Comparison of ENCODE assay signal across 8 mouse cellular contexts in the genomic region with DNA sequence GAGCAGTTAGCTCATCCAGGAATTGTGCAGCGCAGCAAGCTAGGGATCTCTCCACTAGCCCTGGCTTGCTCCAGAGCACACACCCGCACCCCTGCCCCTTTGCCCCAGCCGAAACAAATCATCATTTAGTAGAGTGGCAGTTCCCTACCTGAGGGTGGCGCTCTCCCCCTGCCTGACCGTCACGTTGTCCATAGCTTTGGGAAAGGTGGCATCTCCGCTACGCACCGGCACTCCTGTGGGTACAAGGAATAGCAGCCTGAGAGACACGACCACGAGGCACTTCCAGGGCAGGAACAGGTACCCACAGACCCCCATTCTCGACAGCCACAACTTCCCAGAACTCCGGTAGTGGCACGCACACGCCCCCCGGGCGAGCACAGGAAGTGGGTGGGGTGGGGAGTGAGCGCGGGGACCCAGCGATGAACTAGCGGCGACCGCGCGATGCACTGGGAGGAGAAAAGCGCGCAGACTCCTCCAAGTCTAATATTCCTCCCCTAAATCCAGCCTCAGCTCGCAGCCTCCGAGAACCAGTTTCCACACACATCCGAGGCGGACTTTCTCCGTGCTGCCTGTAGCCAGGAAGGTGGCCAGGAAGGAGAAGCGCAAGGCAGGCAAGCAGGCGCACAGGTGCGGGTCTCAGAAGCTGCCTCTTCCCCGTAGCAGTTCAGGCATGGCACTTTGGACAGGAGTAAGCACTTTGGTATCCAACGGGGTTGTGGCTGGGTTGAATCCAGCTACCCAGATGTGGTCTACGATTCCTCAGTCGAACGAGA.
DNase-seq lines count a peak whose midpoint lies in the region; ATAC-seq lines count a peak whose summit lies in the region.

No protein-coding gene starts in this region.

- H3K4me3 ChIP-seq in forebrain, embryonic 15.5 days = peak overlapping the region; percentile 61
- peak overlapping the region; percentile 57 for H3K4me3 ChIP-seq in hindbrain, embryonic 15.5 days
- H3K4me3 ChIP-seq in limb, embryonic 10.5 days = peak overlapping the region; percentile 65
- H3K4me3 ChIP-seq in midbrain, embryonic 16.5 days (ENCODE audit: low read depth, low read length) = peak overlapping the region; percentile 47

- peaks cover 20% of the 10 kb centered on the region for H3K4me1 ChIP-seq in forebrain, embryonic 15.5 days
- peaks cover 43% of the 10 kb centered on the region for H3K4me1 ChIP-seq in hindbrain, embryonic 15.5 days (replicated peaks)
- H3K4me1 ChIP-seq in limb, embryonic 10.5 days = peaks cover 24% of the 10 kb centered on the region
- peaks cover 27% of the 10 kb centered on the region for H3K4me1 ChIP-seq in midbrain, embryonic 16.5 days (ENCODE audit: control insufficient read depth, insufficient read depth, low read length)

- 0 out of 2 replicates have a peak, but pooled peaks cover 11% of the 10 kb centered on the region for H3K27me3 ChIP-seq in forebrain, embryonic 15.5 days
- H3K27me3 ChIP-seq in hindbrain, embryonic 15.5 days = no peaks in the 10 kb centered on the region
- H3K27me3 ChIP-seq in limb, embryonic 10.5 days (ENCODE audit: low read depth, poor library complexity, severe bottlenecking) = peaks cover 76% of the 10 kb centered on the region
- no peaks in the 10 kb centered on the region for H3K27me3 ChIP-seq in midbrain, embryonic 16.5 days (ENCODE audit: control insufficient read depth, insufficient read depth, low read depth, low read length)

- peak overlapping the region; percentile 82 for H3K27ac ChIP-seq in forebrain, embryonic 15.5 days (replicated peaks)
- H3K27ac ChIP-seq in hindbrain, embryonic 15.5 days (replicated peaks) = peak overlapping the region; percentile 92
- H3K27ac ChIP-seq in limb, embryonic 10.5 days = peak overlapping the region; percentile 83
- H3K27ac ChIP-seq in midbrain, embryonic 16.5 days (ENCODE audit: low read length) = peak overlapping the region; percentile 89

- under 1% methylated on average over 40 of the region's 40 CpGs for WGBS in forebrain, embryonic 15.5 days
- under 1% methylated on average over 40 of the region's 40 CpGs for WGBS in hindbrain, embryonic 15.5 days
- WGBS in limb, embryonic 10.5 days = under 1% methylated on average over 40 of the region's 40 CpGs
- WGBS in midbrain, embryonic 16.5 days = under 1% methylated on average over 40 of the region's 40 CpGs

- peak overlapping the region; percentile 97 for H3K4me2 ChIP-seq in forebrain, embryonic 15.5 days (replicated peaks)
- H3K4me2 ChIP-seq in hindbrain, embryonic 15.5 days = peak overlapping the region; percentile 91
- peak overlapping the region; percentile 84 for H3K4me2 ChIP-seq in midbrain, embryonic 16.5 days (ENCODE audit: low read length)

- H3K36me3 ChIP-seq in forebrain, embryonic 15.5 days = no peaks in the 10 kb centered on the region
- H3K36me3 ChIP-seq in hindbrain, embryonic 15.5 days = no peaks in the 10 kb centered on the region
- no peaks in the 10 kb centered on the region for H3K36me3 ChIP-seq in limb, embryonic 10.5 days
- H3K36me3 ChIP-seq in midbrain, embryonic 16.5 days (ENCODE audit: control insufficient read depth, insufficient read depth, low read length) = no peaks in the 10 kb centered on the region

- peak; percentile 28 for DNase-seq in Muller cell, postnatal 12 days (ENCODE audit: inconsistent ontology term)
- DNase-seq in cerebellum, adult 11-12 months = peak; percentile 91
- peak; percentile 77 for DNase-seq in limb, embryonic 10.5 days (ENCODE audit: low spot score)
- DNase-seq in adipocyte (ENCODE audit: low spot score) = no peak
- DNase-seq in spleen, postnatal 14 days (ENCODE audit: low spot score in 2 of 2) = no peak

- peak; percentile 51 for ATAC-seq in forebrain, embryonic 15.5 days (replicated peaks)
- peak; percentile 57 for ATAC-seq in hindbrain, embryonic 15.5 days (ENCODE audit: low FRiP score, low read depth)
- peak; percentile 46 for ATAC-seq in midbrain, embryonic 16.5 days

- no peaks in the 10 kb centered on the region for H3K9me3 ChIP-seq in forebrain, embryonic 15.5 days
- no peaks in the 10 kb centered on the region for H3K9me3 ChIP-seq in hindbrain, embryonic 15.5 days
- no peaks in the 10 kb centered on the region for H3K9me3 ChIP-seq in limb, embryonic 10.5 days (replicated peaks)
- H3K9me3 ChIP-seq in midbrain, embryonic 16.5 days (replicated peaks; ENCODE audit: control insufficient read depth, low read length, poor library complexity, severe bottlenecking) = no peaks in the 10 kb centered on the region

- peak overlapping the region; percentile 60 for H3K9ac ChIP-seq in forebrain, embryonic 15.5 days (replicated peaks)
- peak overlapping the region; percentile 71 for H3K9ac ChIP-seq in hindbrain, embryonic 15.5 days
- H3K9ac ChIP-seq in midbrain, embryonic 16.5 days (ENCODE audit: low read depth, low read length) = peak overlapping the region; percentile 68

Comparison
In these comparisons a context has a peak if more than half of its experiments do, and no peak if none do; other contexts are left out.
1. DNase-seq: peak in Muller cell, postnatal 12 days (single experiment), cerebellum, adult 11-12 months (single experiment) and limb, embryonic 10.5 days (single experiment); none in adipocyte (single experiment) and spleen, postnatal 14 days (0 of 2).
2. Peak in every context shown above with its lines, with median percentiles within 50 percentile points of each other: ATAC-seq, H3K27ac ChIP-seq, H3K4me2 ChIP-seq, H3K4me3 ChIP-seq and H3K9ac ChIP-seq.